Mouse (Mus musculus) layer of hippocampus, adult 2 months (tissue): ENCODE measurements around the gene Ftcd. TPM values are rescaled to one million over a fixed set of nuclear protein-coding genes. Genes with fewer than 3 reads are reported as not detected.

Experiments used
- DNase-seq, 2 experiments: peaks; one replicate each; pipeline ENCODE4 v3.0.0; 2022; ENCODE audit warnings: low spot score in 2 of 2
- H3K27ac ChIP-seq: fragments of 200-600 bp; 2 replicates; pipeline ENCODE4 v1.8.1; 2022
- H3K4me3 ChIP-seq: fragments of 200-600 bp; 2 replicates; pipeline ENCODE4 v1.8.1; 2022; ENCODE audit warnings: mild to moderate bottlenecking
- CTCF ChIP-seq: fragments of 200-600 bp; conservative IDR thresholded peaks from 2 replicates; pipeline ENCODE4 v1.8.1; 2022; ENCODE audit warnings: antibody characterized with exemption, mild to moderate bottlenecking, moderate library complexity
- total RNA-seq, 2 experiments: library from RNA; stranded (reverse); gene quantifications; 2 replicates each; pipeline ENCODE4 v1.2.3; 2021

Ftcd gene
- total RNA-seq, 2 experiments from 2014 or later = not detected

DNA sequence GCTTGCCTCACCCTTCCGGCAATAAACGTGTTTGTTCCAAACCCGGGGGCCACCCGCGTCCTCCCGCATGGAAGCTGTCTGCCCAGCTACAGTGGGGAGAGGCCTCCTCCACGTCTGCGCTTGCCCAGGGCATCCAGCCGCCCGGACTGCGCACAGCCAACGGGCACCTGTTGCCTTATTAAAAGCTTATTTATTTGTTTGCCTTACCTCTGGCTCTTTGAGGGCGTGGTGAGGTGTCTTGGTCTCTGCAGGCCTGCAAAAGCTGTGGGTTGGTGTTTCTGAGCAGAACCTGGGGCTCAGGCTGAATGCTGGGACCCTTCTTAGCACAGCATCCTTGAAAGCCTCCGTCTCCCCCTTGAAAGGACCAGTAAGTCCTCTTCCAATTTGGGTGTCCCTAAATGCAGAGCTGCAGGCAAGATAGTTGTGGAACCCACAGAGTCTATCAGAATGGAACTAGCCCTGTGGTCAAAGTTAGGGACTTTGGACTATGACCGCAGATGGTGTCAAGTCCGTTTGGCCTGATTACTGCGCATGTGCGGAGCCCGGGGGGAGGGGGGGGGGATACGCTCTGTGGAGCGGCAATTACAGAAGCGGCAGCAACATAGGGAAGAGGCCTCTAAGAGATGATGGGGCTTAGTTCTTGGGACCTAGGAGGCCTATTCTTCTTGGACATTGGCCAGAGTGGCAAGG lies 5.3 kb upstream of the Ftcd start:
- no peak overlapping the region for H3K4me3 ChIP-seq
- no peak for TF ChIP-seq CTCF
- H3K27ac ChIP-seq = no peak overlapping the region
- DNase-seq = no peak

DNA sequence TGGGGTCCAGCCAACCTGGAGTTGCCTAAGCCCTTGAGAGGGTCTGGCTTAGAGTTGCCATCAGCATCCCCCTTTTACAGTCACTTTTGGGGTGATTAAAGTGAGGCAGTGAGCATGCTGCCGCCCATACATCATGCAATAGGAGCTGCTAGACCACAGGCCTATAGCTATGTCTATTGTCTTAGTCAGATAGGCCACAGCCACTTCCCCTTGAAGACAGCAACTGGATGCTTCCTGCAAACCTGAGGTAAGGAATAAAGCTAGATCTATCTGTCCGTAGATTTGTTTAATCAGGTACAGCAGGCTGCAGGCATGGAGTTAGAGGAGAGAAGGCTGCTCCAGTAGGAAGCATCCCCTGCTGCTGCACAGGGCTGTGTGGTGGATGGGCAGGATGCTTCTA lies 4.4 kb upstream of the Ftcd start:
- no peak overlapping the region for H3K27ac ChIP-seq
- no peak overlapping the region for H3K4me3 ChIP-seq
- DNase-seq = no peak
- TF ChIP-seq CTCF = no peak

DNA sequence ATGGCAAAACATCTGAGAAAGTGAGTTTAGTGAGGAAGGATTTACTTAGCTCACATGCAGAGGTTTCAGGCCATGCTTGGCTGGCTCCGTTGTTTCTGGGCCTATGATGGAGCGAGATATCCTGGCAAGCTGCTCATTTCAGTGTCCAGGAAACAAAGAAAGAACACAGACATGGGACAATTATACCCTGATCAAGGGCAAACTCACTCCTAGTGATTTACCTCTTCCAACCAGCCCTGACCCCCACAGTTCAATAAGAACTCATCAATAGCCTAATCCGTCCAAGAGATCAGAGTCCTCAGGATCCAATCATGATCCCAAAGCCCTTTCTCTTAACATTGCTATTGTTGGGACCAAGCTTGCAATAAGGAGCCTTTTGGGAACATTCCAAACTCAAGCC lies 3.3 kb upstream of the Ftcd start:
- H3K27ac ChIP-seq = no peak overlapping the region
- H3K4me3 ChIP-seq = no peak overlapping the region
- TF ChIP-seq CTCF = no peak
- DNase-seq = no peak

- H3K27ac ChIP-seq = no peak overlapping the region
- no peak for TF ChIP-seq CTCF
- H3K4me3 ChIP-seq = no peak overlapping the region
- no peak for DNase-seq
These were observed 1.5 kb downstream of the Ftcd start for GRCm38 (mm10) chr10:76576920-76577319.

DNA sequence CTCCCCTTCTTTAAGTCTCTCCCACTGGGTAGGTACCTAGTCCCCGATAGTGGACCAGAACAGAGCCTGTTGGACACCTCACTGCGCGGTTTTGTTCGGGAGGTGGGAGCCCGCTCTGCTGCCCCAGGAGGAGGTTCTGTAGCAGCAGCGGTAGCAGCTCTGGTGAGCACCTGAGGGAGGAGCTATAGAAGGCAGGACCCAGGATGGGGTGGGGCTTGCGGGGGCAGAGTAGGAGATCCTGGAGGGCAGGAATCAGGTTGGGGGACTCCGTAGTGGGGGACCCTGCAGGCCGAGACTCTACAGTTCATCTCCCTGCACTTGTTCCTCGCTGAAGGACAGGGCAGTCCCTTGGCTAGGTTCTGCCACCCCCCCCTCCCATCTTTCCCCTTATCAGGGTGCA lies 8.7 kb downstream of the Ftcd start:
- no peak for TF ChIP-seq CTCF
- H3K4me3 ChIP-seq = no peak overlapping the region

DNA sequence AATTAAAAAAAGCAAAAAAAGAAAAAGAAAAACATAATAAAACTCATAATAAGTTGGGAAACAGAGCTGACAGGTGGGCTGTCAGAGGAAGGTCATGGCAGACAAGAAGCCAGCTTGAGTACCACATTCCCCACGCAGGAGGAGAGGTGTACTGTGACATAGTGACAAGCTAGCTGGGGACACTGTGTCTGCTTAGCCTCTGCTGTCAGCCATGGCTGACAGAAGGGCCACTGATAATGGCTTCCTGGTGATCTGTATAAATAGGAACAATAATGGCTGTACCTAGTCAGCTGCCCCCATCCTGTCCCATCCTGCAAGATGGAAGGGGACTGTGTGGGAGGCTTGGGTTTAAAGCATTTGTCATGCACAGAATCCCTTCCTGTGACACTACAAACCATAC lies 10.7 kb downstream of the Ftcd start:
- DNase-seq = no peak
- no peak overlapping the region for H3K4me3 ChIP-seq
- H3K27ac ChIP-seq = no peak overlapping the region
- no peak for TF ChIP-seq CTCF

More for the DNA sequence above, 8.7 kb downstream of the Ftcd start:
- no peak for DNase-seq
- H3K27ac ChIP-seq = no peak overlapping the region

DNA sequence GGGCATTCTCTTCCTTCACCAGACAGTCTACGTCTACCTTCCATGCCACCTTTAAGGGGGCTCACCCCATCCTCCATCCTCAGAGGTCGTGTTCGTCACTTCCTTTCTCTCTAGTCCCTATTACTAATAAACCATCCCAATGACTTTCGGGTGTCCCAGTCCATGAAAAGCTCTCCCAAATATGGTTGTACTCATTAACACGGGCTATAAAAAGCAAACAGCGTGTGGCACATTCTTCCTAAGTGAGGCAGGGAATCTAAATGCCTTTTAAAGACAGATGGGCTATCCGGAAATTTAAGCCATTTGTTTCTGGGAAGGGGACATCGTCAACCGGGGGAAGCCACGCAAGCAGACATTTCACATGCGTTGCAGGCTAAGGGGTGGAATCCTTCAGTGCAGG lies 14.7 kb downstream of the Ftcd start:
- DNase-seq = peak in 1 of 2 experiments; percentile 7
- no peak overlapping the region for H3K27ac ChIP-seq
- no peak overlapping the region for H3K4me3 ChIP-seq
- no peak for TF ChIP-seq CTCF

GRCm38 (mm10) chr10:76596338-76596737 lies 20.9 kb downstream of the Ftcd start:
- DNase-seq = no peak
- no peak overlapping the region for H3K27ac ChIP-seq
- no peak overlapping the region for H3K4me3 ChIP-seq
- no peak for TF ChIP-seq CTCF

DNA sequence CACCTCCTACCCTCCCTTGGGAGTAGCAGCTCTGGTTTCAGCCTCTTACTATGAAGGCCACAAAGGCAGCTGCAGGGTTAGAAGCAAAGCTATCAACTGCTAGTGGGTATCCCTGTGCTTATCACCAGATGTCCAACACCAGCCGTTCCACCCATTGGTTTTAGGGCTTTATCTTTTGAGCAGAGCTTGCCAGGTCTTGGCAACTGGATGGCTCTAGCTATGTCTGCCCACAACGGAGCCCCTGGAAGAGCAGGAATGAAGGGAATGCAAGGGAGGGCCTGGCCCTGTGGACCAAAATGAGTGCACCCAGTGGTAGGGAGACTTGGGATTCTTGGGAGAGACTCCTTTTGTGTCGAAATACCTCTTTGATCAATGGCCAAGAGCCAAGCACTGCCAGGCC lies 27.2 kb downstream of the Ftcd start:
- DNase-seq = no peak
- Histone ChIP-seq H3K4me3 (no peak overlapping the region), H3K27ac (no peak overlapping the region)
- no peak for TF ChIP-seq CTCF

- H3K4me3 ChIP-seq = no peak overlapping the region
- no peak overlapping the region for H3K27ac ChIP-seq
- TF ChIP-seq CTCF = no peak
- no peak for DNase-seq
These were observed 37.0 kb downstream of the Ftcd start for GRCm38 (mm10) chr10:76612473-76612872.

DNA sequence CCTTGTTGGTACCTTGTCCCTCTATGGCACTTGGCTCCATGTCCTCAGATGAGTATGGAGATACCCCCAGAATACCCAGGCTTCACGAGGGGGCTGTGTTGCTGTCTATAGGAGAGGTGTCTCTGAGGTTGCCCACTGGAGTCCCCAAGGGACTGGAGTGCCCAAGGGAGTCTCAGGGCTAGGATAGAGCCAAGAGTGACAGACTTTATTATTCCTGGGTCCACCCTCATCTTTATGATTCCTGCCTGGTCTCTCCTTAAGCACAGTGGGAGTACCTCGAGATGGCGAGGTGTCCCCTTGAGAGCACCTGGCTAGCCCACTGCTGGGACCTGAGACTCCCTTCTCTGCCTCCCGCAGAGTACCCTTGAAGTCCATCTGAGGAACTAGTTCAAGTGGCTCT lies 47.0 kb downstream of the Ftcd start:
- no peak for TF ChIP-seq CTCF
- H3K27ac ChIP-seq = no peak overlapping the region
- no peak overlapping the region for H3K4me3 ChIP-seq
- no peak for DNase-seq

GRCm38 (mm10) chr10:76622928-76623680 lies 47.7 kb downstream of the Ftcd start, which contains the start of gene Col6a2:
Col6a2 (minus strand) TSS chr10:76623630.
- H3K27ac ChIP-seq = no peak within 1 kb of the TSS
- H3K4me3 ChIP-seq = peak within 1 kb of the TSS; percentile 44
- TF ChIP-seq CTCF = peak; percentile 81
- DNase-seq = peak; percentile 52 to 84

DNA sequence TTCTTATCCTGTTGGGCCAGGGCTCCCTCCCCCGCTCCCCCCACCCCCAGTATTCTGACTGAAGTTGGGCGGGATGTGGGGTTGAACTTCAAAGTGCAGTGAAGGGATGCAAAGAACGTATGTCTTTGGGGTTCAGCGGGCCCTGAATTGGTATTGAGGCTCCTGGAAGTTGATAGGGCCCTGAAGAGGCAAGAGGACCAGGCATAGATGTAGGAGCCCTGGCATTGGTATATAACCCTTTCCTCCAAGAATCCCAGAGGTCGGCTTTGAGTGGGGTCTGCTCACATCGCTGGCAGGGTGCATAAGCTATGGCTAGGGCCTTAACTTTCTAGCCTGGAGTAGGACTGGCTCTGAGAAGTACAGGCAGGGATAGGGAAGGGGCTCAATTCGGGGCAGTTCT lies 48.3 kb downstream of the Ftcd start:
- DNase-seq = no peak
- Histone ChIP-seq H3K4me3 (no peak overlapping the region), H3K27ac (no peak overlapping the region)
- no peak for TF ChIP-seq CTCF

GRCm38 (mm10) chr10:76624903-76625302 lies 49.5 kb downstream of the Ftcd start:
- DNase-seq = no peak
- no peak overlapping the region for H3K27ac ChIP-seq
- no peak for TF ChIP-seq CTCF
- no peak overlapping the region for H3K4me3 ChIP-seq
